21 mouse cellular contexts compared by ENCODE assay signal in the genomic region with DNA sequence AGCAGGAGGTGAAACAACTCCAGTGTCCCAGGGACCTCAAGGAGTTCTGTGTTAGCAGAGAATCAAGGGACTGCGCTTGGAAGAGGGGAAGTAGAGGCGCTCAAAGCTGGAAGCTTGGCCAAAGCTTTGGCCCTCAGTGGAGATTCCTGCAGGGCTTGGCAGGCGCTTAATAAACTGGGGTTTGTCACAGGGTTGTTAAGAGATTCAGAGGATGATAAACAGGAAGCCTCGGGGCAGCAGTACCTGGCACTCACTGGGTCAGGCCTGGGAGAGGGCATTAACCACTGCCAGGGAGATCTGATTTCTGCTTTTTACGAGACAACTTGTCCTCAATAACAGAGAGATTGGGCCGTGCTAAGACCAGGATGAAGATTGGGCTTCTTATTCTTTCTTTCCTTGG. TPM values are rescaled to one million over a fixed set of nuclear protein-coding genes. Genes with fewer than 3 reads are reported as not detected.
A peak's percentile ranks its signal among the peaks of the same experiment; 100 is the strongest.
DNase-seq lines count a peak whose midpoint lies in the region; ATAC-seq and TF ChIP-seq lines count a peak whose summit lies in the region.
"Had no signal": no experiment of that assay in that cellular context is flagged by ENCODE, and none has a peak within 500 bp of the region (broad histone marks: within the 10 kb centered on the region; RNA-seq: fewer than 3 reads in every experiment).

No protein-coding gene starts in this region.

- H3K4me1 ChIP-seq in forebrain, postnatal 0 days (ENCODE audit: insufficient read depth) = no peaks in the 10 kb centered on the region
- H3K4me1 ChIP-seq in forebrain, embryonic 16.5 days (replicated peaks; ENCODE audit: control insufficient read depth, insufficient read depth, low read length) = no peaks in the 10 kb centered on the region
- H3K4me1 ChIP-seq in midbrain, embryonic 11.5 days (ENCODE audit: control insufficient read depth, insufficient read depth, low read length) = no peaks in the 10 kb centered on the region
- H3K4me1 ChIP-seq in midbrain, embryonic 10.5 days = no peaks in the 10 kb centered on the region
- H3K4me1 ChIP-seq in lung, adult 2 months (ENCODE audit: control insufficient read depth, insufficient read depth, low read length) = peaks cover 8% of the 10 kb centered on the region; the same call in 1 of the 2 replicates
- H3K4me1 ChIP-seq: limb, embryonic 10.5 days; lung, embryonic 15.5 days; midbrain, embryonic 13.5 days had no signal

- no peak overlapping the region for H3K4me2 ChIP-seq in forebrain, postnatal 0 days (ENCODE audit: low read depth)
- no peak overlapping the region for H3K4me2 ChIP-seq in forebrain, embryonic 16.5 days (ENCODE audit: low read length)
- no peak overlapping the region for H3K4me2 ChIP-seq in midbrain, embryonic 11.5 days
- H3K4me2 ChIP-seq: liver, embryonic 11.5 days; lung, embryonic 15.5 days; midbrain, embryonic 13.5 days had no signal

- no peak for TF ChIP-seq CTCF in forebrain, postnatal 0 days (IDR thresholded peaks at IDR 0.05; ENCODE audit: low read depth)
- no peak for TF ChIP-seq CTCF in lung, adult 2 months (IDR thresholded peaks at IDR 0.05; ENCODE audit: insufficient read depth, low read length)

- H3K9me3 ChIP-seq in forebrain, postnatal 0 days (ENCODE audit: low read length) = no peaks in the 10 kb centered on the region
- H3K9me3 ChIP-seq in forebrain, embryonic 16.5 days (ENCODE audit: control insufficient read depth, low read length) = no peaks in the 10 kb centered on the region
- no peaks in the 10 kb centered on the region for H3K9me3 ChIP-seq in midbrain, embryonic 11.5 days (ENCODE audit: control insufficient read depth, low read length)
- H3K9me3 ChIP-seq in midbrain, embryonic 10.5 days (replicated peaks) = no peaks in the 10 kb centered on the region
- H3K9me3 ChIP-seq: limb, embryonic 10.5 days; lung, embryonic 15.5 days; midbrain, embryonic 13.5 days had no signal

- no peaks in the 10 kb centered on the region for H3K27me3 ChIP-seq in forebrain, postnatal 0 days (ENCODE audit: insufficient read depth, low read length)
- H3K27me3 ChIP-seq in forebrain, embryonic 16.5 days (replicated peaks; ENCODE audit: control insufficient read depth, insufficient read depth, low read length) = no peaks in the 10 kb centered on the region
- H3K27me3 ChIP-seq in midbrain, embryonic 11.5 days (ENCODE audit: control insufficient read depth, insufficient read depth, low read length) = no peaks in the 10 kb centered on the region
- H3K27me3 ChIP-seq in midbrain, embryonic 10.5 days (ENCODE audit: low read depth, poor library complexity, severe bottlenecking) = no peaks in the 10 kb centered on the region
- H3K27me3 ChIP-seq: lung, embryonic 15.5 days; midbrain, embryonic 13.5 days had no signal

- no peak for TF ChIP-seq POLR2A in lung, adult 2 months (IDR thresholded peaks at IDR 0.05; ENCODE audit: borderline replicate concordance, extremely low read depth, low read depth, low read length)

- ATAC-seq in forebrain, postnatal 0 days = peak; percentile 23; the same call in 1 of the 2 replicates
- ATAC-seq in forebrain, embryonic 16.5 days = no peak
- no peak for ATAC-seq in midbrain, embryonic 11.5 days (ENCODE audit: low FRiP score)
- ATAC-seq: inflammation-experienced regulatory T-cells, adult 6 months; midbrain, embryonic 13.5 days had no signal

- WGBS in forebrain, postnatal 0 days = 76% methylated on average over 6 of the region's 6 CpGs
- WGBS in forebrain, embryonic 16.5 days = 74% methylated on average over 6 of the region's 6 CpGs
- WGBS in midbrain, embryonic 11.5 days = 84% methylated on average over 6 of the region's 6 CpGs
- 87% methylated on average over 6 of the region's 6 CpGs for WGBS in midbrain, embryonic 10.5 days
- whole genome bisulfite sequencing in lung, adult 2 months = 49% methylated on average over 6 of the region's 6 CpGs

- H3K4me3 ChIP-seq in forebrain, postnatal 0 days (ENCODE audit: low read depth, low read length) = no peak overlapping the region
- H3K4me3 ChIP-seq in forebrain, embryonic 16.5 days (replicated peaks; ENCODE audit: low read length) = no peak overlapping the region
- H3K4me3 ChIP-seq in midbrain, embryonic 11.5 days (ENCODE audit: low read depth, low read length) = no peak overlapping the region
- no peak overlapping the region for H3K4me3 ChIP-seq in midbrain, embryonic 10.5 days
- H3K4me3 ChIP-seq in lung, adult 2 months (replicated peaks; ENCODE audit: extremely low read depth, low read depth, low read length) = no peak overlapping the region
- H3K4me3 ChIP-seq: heart, adult 2 months; limb, embryonic 10.5 days; lung, embryonic 15.5 days; midbrain, embryonic 13.5 days had no signal

- peak; percentile 8 for DNase-seq in forebrain, postnatal 0 days
- DNase-seq in midbrain, embryonic 11.5 days (ENCODE audit: low spot score, missing footprints) = peak; percentile 65
- DNase-seq in midbrain, embryonic 10.5 days (ENCODE audit: low spot score) = no peak
- DNase-seq in brain, adult 2 months (ENCODE audit: low read depth, low spot score) = peak; percentile 67
- DNase-seq in cerebellum, adult 9-10 months = peak; percentile 72
- DNase-seq in heart, adult 18-20 months = no peak
- DNase-seq in lung, adult 2 months = no peak
- DNase-seq: embryo, embryonic 11 days; heart, adult 2 months; kidney, adult 8-10 months; kidney, postnatal 36 days; right cerebral cortex, postnatal 14 days; thymus, postnatal 25 days had no signal

- peaks cover 46% of the 10 kb centered on the region for H3K36me3 ChIP-seq in forebrain, postnatal 0 days (ENCODE audit: insufficient read depth)
- peaks cover 13% of the 10 kb centered on the region for H3K36me3 ChIP-seq in forebrain, embryonic 16.5 days (ENCODE audit: control insufficient read depth, insufficient read depth)
- peaks cover 13% of the 10 kb centered on the region for H3K36me3 ChIP-seq in midbrain, embryonic 11.5 days (ENCODE audit: control insufficient read depth, insufficient read depth, low read length)
- H3K36me3 ChIP-seq in midbrain, embryonic 10.5 days = peaks cover 97% of the 10 kb centered on the region

- H3K9ac ChIP-seq in forebrain, postnatal 0 days = no peak overlapping the region
- no peak overlapping the region for H3K9ac ChIP-seq in forebrain, embryonic 16.5 days (replicated peaks; ENCODE audit: low read depth, low read length)
- no peak overlapping the region for H3K9ac ChIP-seq in midbrain, embryonic 11.5 days (ENCODE audit: low read length)
- H3K9ac ChIP-seq: lung, embryonic 15.5 days; midbrain, embryonic 13.5 days had no signal

- H3K27ac ChIP-seq in forebrain, postnatal 0 days (ENCODE audit: low read depth, low read length) = no peak overlapping the region
- H3K27ac ChIP-seq in forebrain, embryonic 16.5 days (ENCODE audit: low read length) = no peak overlapping the region
- H3K27ac ChIP-seq in midbrain, embryonic 11.5 days (ENCODE audit: low read depth, low read length) = no peak overlapping the region
- H3K27ac ChIP-seq in midbrain, embryonic 10.5 days (replicated peaks) = no peak overlapping the region
- H3K27ac ChIP-seq: heart, adult 2 months; limb, embryonic 10.5 days; lung, embryonic 15.5 days; macrophage; midbrain, embryonic 13.5 days; stomach, postnatal 0 days had no signal

RNA-seq across cellular contexts. Expression of gene Akt2, which starts 29.7 kb away (rescaled TPM):
- total RNA-seq in forebrain, postnatal 0 days (2014; rRNA removed) = 61.1 and 64.2 TPM in 2 replicates
- 53.7 and 53.9 TPM in 2 replicates for polyA plus RNA-seq in forebrain, postnatal 0 days (2015; fragmentation: Nextera tagmentation; extraction: Ambion mirVana)
- 83.7 and 99.3 TPM in 2 replicates for polyA plus RNA-seq in forebrain, embryonic 16.5 days (2015; fragmentation: Nextera tagmentation; extraction: Ambion mirVana)
- polyA plus RNA-seq in midbrain, embryonic 11.5 days (2014; fragmentation: Nextera tagmentation; extraction: Ambion mirVana) = 62.6 and 69.0 TPM in 2 replicates
- polyA plus RNA-seq in midbrain, embryonic 10.5 days (2016; fragmentation: Nextera tagmentation; extraction: Ambion mirVana) = 85.9 and 89.4 TPM in 2 replicates
- total RNA-seq in heart, adult 18-20 months (2021) = 100 to 1,000 TPM; 168 to 200 TPM
- 81.4 and 101 TPM in 2 replicates for polyA plus RNA-seq in lung, adult 2 months (2012; rRNA removed)

RNA-seq across cellular contexts. Expression of gene Ttc9b, which starts 32.7 kb away (rescaled TPM):
- total RNA-seq in forebrain, postnatal 0 days (2014; rRNA removed) = 95.8 and 111 TPM in 2 replicates
- 116 and 118 TPM in 2 replicates for polyA plus RNA-seq in forebrain, postnatal 0 days (2015; fragmentation: Nextera tagmentation; extraction: Ambion mirVana)
- polyA plus RNA-seq in forebrain, embryonic 16.5 days (2015; fragmentation: Nextera tagmentation; extraction: Ambion mirVana) = 56.2 and 65.7 TPM in 2 replicates
- polyA plus RNA-seq in midbrain, embryonic 11.5 days (2014; fragmentation: Nextera tagmentation; extraction: Ambion mirVana) = 9.3 and 10.2 TPM in 2 replicates
- polyA plus RNA-seq in midbrain, embryonic 10.5 days (2016; fragmentation: Nextera tagmentation; extraction: Ambion mirVana) = 2.6 and 5.5 TPM in 2 replicates
- not detected for total RNA-seq in heart, adult 18-20 months (2021)
- polyA plus RNA-seq in lung, adult 2 months (2012; rRNA removed) = not detected in 2 replicates
- total RNA-seq: heart, adult 2 months had no signal
- polyA plus RNA-seq: heart, adult 2 months; inflammation-experienced regulatory T-cells, adult 6 months; liver, embryonic 11.5 days; macrophage had no signal

RNA-seq across cellular contexts. Expression of gene Map3k10, which starts 53.4 kb away (rescaled TPM):
- total RNA-seq in forebrain, postnatal 0 days (2014; rRNA removed) = 117 and 126 TPM in 2 replicates
- polyA plus RNA-seq in forebrain, postnatal 0 days (2015; fragmentation: Nextera tagmentation; extraction: Ambion mirVana) = 20.8 and 22.5 TPM in 2 replicates
- 10.6 and 14.3 TPM in 2 replicates for polyA plus RNA-seq in forebrain, embryonic 16.5 days (2015; fragmentation: Nextera tagmentation; extraction: Ambion mirVana)
- polyA plus RNA-seq in midbrain, embryonic 11.5 days (2014; fragmentation: Nextera tagmentation; extraction: Ambion mirVana) = 5.1 and 8.8 TPM in 2 replicates
- 7.5 and 10.1 TPM in 2 replicates for polyA plus RNA-seq in midbrain, embryonic 10.5 days (2016; fragmentation: Nextera tagmentation; extraction: Ambion mirVana)
- total RNA-seq in heart, adult 18-20 months (2021) = 10 to 100 TPM; 19.1 to 21.7 TPM
- polyA plus RNA-seq in lung, adult 2 months (2012; rRNA removed) = 27.1 and 31.9 TPM in 2 replicates

Comparison
In these comparisons a context has a peak if more than half of its experiments do, and no peak if none do; other contexts are left out.
1. DNase-seq: peak in forebrain, postnatal 0 days (single experiment), midbrain, embryonic 11.5 days (single experiment), brain, adult 2 months (single experiment) and cerebellum, adult 9-10 months (single experiment); none in midbrain, embryonic 10.5 days (single experiment), heart, adult 18-20 months (0 of 2) and lung, adult 2 months (single experiment).